Mouse (Mus musculus) spleen, postnatal 4 days (tissue): Measurements from ENCODE around the gene Siglecf.

Experiments
- DNase-seq, 2 experiments: peaks; one replicate each; pipeline ENCODE4 v3.0.0; 2022; ENCODE audit warnings: low spot score in 2 of 2

Gene Siglecf

DNA sequence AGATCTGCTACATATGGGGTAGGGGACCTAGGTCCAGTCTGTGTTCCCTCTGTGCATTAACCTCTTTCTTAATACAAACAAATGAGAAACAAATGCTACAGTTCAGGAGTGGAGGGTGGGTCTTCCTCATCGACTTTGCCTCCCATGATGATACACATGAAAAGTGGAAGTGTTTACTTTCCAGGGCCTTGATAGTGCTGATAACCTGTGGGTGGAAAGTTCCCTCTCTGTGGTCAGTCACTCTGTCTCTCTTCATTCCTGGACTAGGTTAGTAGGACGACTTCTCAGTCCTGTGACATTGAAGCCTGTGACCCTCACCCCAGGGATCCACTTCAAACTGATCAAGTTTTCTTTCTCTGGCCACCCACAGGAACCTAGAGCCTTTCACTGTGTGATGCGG is at the start of gene Siglecf:
TSS of gene Siglecf (plus strand) at position 188 of the 400 bp plus-strand sequence.
- no peak for DNase-seq

DNA sequence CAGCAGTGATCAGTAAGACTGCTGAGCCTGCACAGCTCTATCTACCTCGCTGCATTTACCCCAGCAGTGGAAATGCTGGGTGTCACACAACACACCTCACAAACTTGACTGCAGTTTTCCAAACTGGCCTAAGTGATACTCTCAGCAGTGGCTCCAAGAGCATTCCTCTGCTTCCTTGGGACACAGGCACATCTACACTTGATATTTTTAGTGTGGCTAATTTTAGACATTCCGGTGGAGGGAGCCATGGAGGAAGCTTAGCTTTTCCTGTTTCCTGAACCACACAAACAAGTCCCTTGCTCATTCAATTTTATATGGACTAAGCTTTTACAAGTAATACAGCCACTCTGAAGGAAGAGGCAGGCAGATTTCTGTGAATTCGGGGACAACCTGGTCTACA is 45.9 kb upstream of the Siglecf start:
- no peak for DNase-seq

DNA sequence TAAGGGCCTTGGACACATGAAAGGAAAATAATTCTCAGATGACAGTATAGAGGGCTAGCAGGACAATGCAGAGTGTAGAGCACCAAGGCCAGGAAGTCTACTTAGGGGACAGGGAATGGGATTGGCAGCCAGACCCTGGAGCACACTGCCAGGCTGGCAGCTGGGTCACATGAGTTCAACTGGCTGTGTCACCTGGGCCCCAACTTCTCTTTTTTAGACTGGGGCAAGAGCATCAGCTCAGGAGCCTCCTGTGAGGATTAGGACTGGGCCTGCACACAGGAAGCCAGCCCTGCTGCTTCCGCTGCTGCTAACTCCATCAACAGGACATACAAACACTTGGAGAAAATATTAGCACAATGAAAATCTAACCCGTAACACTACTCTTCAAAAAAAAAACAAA is 42.1 kb upstream of the Siglecf start:
- DNase-seq = no peak

DNA sequence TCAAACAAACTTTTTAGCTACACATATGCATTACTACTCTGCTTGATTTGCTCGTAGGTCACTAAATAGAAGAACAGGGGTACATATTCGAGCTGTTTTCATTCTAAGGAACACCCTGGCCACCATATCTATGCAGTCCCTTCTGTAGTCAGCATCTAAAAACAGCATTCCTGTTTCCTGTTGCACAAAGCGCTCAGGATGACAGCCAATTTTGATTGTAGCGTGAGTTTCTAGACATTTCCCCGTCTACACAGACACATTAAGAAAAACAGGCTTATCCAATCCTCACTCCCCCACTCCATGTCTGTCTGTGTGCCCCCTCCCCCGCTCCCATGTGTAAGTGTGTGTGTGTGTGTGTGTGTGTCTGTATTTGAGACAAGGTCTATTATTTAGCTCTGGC is 39.5 kb upstream of the Siglecf start:
- no peak for DNase-seq

DNA sequence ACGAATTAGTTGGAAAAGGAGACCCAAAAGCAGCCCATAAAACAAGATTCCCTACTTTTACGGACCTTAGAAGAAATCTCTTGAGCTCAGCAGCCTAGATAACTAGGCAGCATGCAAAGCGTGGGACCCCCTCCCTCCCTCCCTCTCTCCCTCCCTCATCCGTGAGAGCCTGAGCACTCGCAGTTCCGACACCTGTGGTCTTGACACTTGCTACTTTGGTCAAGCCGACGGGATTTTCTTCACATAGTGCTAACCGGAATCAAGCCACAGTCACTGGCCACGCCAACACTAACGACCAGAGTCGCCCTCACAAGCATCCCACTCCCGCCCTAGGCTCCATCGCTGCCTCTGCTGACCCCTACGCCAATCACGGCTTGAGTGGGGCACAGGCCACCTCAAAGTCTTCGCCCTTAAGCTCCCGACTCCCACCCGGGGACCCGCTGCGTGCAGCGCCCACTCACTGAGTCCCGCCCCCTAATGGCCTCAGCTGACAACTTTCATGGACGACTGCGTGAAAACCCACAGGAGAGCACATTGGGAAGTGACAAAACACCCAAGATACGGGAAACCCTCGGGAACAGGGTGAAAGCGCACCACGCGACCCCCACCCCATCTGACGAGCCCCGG is 38.6 kb upstream of the Siglecf start:
- DNase-seq = no peak

DNA sequence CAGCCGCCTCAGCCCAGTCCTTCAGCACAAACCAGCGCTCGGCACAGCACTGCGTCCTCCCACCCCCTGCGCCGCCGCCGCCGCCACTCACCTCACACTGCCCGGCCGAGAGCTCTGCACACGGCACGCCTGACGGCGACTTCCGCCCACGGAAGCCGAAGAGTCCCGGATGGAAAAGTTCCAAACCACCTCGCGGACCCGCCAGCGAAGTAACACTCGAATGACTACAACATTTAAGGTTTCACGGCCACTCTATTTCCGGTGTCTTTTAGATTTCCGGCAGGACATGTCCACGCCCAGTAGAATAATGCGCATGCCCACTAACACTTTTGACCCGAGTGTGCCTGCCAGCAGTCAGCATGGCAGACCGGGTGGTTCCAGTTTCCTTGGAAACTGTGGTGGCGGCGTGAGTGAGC is 38.1 kb upstream of the Siglecf start, which contains the start of gene Zfp715:
TSS of gene Zfp715 (minus strand) at position 282 of the 416 bp plus-strand sequence.
- peak; percentile 86 to 89 for DNase-seq

DNA sequence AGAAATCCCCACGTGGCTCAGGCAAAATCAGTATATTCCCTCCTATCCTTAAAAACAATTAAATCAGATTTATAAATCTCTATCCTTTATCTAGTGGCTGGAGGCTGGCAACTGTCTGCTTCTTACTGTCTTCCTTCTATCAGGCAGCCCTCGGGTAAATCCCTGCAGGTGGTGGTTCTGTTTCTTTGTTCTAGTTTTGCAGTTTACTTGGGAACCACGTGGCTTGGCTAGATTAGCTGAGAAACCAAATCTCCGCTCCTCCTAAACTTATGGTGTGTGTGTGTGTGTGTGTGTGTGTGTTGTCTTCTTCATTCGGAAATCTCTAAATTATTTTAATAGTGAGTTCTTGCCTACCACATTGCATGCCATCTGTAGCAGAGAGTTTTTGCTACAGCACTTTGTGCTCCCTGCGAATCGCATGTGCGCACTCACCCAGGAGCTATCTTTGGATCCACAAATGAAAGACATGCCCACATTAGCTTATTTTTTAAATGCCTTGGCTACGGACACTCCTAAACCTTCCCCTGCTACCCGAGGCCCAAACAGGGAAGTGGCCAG is 24.8 kb upstream of the Siglecf start:
- DNase-seq = no peak

DNA sequence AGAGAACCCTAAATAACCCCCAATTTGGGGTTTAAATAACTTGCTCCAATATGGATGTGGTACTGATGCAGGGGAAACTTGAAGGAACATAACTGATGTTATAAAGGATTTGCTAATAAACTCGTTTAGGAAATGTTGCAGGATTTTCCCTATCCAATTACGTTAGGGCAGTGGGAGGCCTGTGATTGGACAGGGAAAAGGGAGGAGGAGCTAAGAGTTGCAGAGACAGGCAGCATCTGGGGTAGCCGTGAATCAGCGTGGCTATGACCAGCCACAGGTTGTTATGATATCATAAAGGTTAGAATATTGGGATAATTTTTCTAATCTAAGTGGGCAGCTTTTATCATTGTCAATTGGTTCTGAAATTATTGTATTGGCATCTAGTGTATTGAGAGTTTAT is 23.0 kb upstream of the Siglecf start:
- no peak for DNase-seq

DNA sequence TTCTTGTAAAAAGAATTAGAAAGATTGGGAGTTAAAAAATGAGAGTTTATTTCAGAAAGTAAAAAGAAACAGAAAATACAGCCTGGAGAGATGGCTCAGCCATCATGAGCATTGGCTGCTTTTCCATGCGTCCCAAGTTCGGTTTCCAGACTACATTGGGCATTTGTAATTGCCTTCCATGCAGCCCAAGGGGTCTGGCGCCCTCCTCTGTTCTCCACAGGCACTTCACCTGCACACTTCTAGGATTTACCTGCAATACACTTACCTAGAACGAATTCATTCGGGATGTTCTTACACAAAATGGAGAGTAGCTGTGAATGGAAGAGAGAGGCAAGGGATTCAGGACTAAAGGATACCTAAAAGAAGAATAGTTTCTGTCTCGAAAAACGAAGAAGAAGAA is 17.9 kb upstream of the Siglecf start:
- no peak for DNase-seq

DNA sequence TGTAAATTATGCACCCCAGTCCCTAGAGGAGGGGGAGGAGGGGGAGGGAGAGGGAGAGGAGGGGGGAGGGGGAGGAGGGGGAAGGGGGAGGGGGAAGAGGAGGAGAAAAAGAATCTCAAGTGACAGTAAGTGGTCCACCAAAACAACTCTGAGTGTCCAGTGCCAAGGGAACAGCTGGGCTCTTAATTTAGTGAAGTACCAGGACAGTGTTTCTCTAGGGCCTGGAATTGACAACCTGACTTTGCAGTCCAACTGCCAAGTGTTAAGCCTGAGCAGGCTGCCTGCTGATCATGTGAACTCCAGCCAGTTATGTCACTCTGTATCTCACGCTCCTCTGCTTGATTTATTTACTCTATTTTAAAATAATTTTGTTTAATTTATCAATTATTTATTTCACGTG is 17.2 kb upstream of the Siglecf start:
- DNase-seq = no peak

DNA sequence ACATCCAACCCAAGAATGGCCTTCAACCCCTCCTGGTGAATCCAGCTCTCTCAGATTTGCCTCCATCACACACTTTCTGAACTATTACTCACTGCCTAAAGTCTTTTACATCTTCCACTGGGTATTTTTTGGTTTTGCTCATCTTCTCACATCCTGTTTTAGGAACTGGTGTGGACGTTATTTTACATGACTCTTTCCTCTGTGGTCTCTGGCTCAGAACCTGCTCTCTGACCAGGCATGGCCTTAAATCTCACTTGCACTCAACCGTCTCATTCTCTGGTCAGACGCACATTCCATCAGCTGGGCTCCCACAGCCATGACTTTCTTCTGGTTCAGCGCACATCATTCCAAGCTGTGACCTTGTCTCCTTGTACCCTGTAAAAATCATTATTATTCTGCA is 10.4 kb upstream of the Siglecf start:
- DNase-seq = no peak

DNA sequence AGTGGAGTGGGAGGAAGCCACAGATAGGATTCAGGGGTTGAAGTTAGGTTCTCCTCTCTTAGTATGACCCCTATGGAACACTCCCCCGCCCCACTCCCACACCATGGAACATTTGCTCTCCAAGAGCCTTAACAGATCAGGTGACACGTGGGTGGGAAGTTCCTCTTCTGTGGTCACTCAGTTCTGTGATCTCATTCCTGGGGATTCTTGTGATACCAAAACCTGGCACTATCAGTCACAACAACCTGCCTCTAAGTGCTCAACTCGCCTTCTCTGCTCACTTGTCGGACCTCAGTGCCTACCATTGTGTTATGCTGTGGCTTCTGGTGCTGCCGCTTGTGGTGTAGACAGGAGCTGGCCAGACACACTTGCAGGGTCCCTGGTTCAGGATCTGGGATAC is 8.0 kb upstream of the Siglecf start:
- DNase-seq = no peak

DNA sequence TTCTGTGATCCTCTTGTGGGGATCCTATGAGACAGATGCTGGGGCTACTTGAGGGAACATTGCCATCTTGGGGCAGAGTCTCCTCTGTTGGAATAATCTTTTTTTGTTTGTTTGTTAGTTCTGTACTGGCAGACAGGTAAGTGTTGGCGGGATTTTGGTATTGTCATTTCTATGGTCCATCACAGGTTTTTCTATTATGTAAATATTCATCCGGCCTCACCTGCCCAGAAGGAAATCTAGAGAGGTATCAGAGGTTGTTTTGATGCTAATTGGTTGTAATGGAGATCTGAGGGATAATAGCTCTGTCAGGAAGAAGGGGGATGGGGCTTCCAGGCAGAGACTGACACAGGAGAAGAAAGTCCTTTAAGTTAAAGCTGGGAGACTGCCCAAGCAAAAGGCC is 7.1 kb upstream of the Siglecf start:
- no peak for DNase-seq

DNA sequence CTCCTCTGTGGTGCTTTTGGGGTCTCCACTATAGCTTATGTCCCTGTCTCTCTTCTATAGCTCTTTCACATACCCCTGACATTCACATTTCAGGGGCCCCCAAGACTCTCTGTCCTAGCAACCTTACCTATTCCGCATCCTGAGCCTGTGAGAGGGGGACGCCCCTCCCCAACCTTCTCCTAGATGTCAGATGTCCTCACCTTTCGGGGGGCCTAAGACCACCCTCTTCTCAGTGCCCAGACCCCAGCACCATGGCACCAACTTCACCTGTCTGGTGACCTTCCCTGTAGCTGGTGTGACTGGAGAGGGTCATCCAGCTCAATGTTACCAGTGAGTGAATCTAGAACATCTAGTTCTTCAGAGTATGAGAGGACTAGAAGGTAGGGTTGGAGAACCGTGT is 6.7 kb upstream of the Siglecf start:
- DNase-seq = no peak

DNA sequence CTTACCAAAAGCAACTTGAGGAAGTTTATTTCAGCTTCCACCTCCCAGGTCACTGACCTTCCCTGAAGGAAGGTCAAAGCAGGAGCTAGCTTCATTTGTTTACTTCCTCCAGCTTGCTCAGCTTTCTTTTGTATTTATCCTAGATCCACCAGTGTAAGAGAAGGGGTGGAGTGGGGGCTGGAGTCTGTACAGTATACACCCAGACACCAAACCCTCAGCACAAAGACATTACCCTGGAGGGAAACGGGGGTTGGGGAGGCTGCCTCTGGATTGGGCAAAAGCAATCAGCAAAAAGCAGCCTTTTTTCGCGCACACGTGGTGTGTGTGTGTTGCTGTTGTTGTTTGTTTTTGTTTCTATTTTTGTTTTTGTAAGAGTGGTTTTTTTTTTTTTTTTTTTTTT is 5.0 kb upstream of the Siglecf start:
- no peak for DNase-seq

DNA sequence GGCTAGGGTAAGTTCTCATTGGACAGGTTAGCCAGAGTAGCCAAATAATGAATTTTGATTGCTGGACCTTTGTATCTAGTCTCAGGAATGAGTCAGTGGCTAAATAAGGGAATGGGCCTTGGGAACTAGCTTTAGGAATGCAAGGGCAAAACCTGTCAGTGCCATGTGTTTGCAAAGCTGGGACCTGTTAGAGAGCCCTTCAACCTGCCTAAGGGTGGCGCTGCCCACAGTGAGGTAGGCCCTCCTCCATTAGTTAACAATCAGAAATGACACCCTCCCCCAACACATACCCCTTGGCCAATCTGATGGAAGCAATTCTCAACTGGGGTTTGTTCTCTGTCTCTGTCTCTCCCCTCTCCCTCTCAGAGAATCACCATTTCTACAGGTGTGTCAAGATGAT is 4.6 kb upstream of the Siglecf start:
- DNase-seq = no peak

DNA sequence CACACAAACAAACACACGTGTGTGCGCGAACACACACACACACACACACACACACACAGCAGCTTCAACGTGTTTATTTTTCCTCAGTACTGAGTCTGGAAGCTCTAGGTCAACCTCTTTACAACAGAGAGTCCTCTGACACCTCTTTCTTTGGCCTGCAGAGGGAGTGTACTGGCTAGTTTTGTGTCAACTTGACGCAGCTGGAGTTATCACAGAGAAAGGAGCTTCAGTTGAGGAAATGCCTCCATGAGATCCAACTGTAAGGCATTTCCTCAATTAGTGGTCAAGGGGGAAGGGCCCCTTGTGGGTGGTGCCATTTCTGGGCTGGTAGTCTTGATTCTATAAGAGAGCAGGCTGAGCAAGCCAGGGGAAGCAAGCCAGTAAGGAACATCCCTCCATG is 1.5 kb upstream of the Siglecf start:
- DNase-seq = peak in 1 of 2 experiments; percentile 23

DNA sequence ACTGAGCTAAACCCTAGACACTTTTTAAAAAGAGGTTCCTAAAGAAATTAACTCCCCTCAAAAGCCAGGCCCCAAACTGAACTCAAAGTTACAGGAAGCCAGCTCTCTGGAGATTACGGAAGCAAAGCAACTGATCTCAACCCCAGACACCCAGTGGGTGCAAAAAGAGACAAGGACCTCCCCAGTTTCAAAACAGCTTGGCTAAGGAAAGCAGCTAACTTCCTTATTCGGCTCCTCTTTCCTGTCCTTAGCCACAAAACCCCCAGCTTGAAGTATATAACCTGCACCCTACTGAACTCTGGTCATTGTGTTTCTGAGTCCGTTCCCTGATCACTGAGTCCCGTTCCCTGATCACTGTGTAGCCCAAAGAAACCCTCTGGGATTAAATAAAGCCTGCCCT is 2.0 kb downstream of the Siglecf start:
- no peak for DNase-seq

DNA sequence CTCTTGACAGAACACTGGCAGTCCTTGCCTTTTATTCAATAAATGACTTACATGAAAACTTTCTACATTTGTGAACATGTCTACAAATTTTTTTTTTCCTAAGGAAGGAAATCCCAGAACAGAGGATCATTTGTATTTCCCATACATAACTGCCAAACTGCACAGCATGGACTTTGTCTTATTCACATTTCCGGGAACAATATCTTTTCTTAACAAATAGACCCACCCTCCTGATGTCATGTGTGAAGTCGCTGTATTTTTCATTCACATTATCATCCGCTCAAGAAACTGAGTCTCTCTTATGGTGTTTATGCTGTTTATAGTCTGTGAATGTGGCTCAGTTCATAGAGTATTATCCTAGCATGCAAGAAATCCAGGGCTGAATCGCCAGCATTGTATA is 2.6 kb downstream of the Siglecf start:
- no peak for DNase-seq

DNA sequence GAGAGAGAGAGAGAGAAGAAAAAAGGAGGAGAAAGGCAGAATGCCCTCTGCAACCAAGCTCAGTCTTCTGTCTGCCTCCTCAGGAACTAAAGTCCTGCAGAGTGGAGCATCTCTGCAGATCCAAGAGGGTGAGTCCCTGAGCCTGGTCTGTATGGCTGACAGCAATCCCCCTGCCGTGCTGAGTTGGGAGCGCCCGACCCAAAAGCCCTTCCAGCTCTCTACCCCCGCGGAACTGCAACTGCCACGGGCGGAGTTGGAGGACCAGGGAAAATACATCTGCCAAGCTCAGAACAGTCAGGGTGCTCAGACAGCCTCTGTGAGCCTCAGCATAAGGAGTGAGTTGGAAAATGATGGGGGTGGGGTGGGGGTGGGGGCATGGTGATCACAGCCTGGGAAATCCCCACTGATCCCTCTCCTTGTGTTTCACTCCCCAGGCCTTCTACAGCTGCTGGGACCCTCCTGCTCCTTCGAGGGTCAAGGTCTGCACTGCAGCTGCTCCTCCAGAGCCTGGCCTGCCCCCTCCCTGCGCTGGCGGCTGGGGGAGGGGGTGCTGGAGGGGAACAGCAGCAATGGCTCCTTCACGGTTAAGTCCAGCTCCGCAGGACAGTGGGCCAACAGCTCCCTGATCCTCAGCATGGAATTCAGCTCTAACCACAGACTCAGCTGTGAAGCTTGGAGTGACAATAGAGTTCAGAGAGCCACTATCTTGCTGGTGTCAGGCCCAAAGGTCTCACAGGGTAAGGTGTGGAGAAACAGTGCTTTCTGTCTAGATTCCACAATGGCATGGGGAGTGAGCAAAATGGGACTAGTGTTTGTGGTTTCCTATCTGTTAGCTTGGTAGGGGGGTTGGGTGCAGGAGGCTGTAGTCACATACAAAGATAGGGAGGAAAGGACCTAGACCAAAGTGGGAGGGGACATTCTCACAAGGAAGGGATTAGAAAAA is 4.0 kb downstream of the Siglecf start:
- DNase-seq = no peak

DNA sequence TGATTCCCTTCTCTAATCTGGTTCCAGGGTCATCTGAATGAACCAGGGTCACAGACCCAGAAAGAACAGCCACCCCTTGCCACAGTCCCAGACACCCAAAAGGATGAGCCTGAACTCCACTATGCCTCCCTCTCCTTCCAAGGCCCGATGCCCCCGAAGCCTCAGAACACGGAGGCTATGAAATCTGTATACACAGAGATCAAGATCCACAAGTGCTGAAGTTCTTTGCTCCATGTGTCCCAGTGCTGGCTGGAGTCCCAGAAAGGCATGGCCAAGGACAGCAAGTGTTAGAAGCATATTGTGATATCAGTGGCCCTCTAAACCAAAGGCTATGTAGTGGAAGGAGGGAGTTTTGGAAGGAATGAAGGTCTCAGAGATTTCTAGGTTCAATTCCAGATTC is 7.4 kb downstream of the Siglecf start:
- DNase-seq = no peak

DNA sequence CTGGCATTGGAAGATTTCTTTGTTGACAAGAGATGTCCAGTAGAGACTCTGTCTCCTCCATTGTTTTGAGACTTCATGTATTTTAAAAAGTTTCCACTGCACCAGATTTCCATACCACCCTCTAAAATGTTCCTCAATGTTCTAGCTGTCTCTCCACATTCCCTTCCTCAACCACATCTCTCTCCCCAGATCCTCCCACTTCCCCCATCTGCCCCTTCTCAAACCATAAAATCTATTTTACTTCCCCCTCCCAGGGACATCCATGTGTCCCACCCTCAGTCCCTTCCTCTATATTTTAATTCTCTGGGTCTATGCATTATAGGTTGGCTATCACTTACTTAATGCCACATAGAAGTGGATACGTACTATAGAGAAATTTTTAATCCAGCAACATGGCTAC is 10.3 kb downstream of the Siglecf start:
- DNase-seq = no peak

DNA sequence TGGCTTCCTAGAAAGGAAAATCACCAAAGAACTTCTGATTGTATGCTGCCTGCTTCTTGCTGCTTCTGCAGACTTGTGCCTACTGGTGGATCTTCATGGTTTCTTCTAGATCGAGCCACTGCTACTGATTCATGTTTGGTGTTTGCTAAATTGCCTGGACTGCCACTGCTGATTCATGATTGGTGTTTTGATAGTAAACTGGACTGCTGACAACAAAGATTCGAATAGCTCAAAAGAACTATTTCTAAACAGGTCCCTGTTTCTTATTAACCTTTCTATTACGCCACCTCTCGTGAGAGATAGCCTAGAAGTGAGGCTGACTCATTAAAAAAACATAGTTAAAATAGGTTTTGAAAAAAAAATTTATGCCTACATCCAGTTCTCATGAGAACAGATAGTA is 10.9 kb downstream of the Siglecf start:
- DNase-seq = no peak
